Mouse (Mus musculus): ENCODE data around the gene P2rx7.

DNA sequence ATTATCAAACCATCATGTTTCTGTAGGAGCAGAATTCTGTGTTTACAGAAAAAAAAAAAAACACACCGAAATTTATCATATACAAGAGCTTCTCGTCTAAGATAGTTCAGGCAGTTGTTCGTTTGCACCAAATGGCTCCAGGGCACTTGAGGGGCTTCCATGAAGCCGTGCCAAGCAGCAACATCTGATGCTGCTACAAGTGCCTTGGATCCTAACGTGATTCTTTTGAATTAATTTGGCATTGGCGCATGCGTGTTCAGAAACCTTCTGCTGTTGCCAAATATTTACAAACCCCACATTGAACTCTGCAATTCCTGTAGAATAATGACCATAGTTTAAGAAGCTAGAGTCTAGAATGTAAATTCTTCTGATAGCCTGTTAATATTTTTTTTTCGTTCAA lies 51.8 kb downstream of the P2rx7 start:
- TF ChIP-seq MAX (IDR thresholded peaks at IDR 0.05) (no peak), USF1 (IDR thresholded peaks at IDR 0.05; ENCODE audit: low read depth) (no peak), CEBPB (IDR thresholded peaks at IDR 0.05; ENCODE audit: low read depth) (no peak), CTCF (IDR thresholded peaks at IDR 0.05; ENCODE audit: control insufficient read depth, insufficient read depth, insufficient read length) (no peak), FOSL1 (IDR thresholded peaks at IDR 0.05; ENCODE audit: insufficient read depth, low read length, poor library complexity, severe bottlenecking) (no peak), MYOG (IDR thresholded peaks at IDR 0.05; ENCODE audit: control insufficient read depth, extremely low read depth, insufficient read length) (no peak)
